Mouse (Mus musculus) heart, embryonic 14.5 days (tissue): ENCODE results near the gene Btrc. TPM values are rescaled to one million over a fixed set of nuclear protein-coding genes. Genes with fewer than 3 reads are reported as not detected.

Experiments
- ATAC-seq: fragments of 200-750 bp; cut with Nextera tagmentation; 2 replicates; pipeline ENCODE4 v1.8.0; 2017; ENCODE audit warnings: low read depth, moderate TSS enrichment; ENCODE audit not compliant: insufficient number of reproducible peaks, insufficient read depth, low FRiP score
- H3K27ac ChIP-seq, 2 experiments: fragments of 200-500 bp in 1 of 2; fragments of 300-500 bp in 1 of 2; sonication (generic) in 1 of 2; replicated peaks in 1 of 2; 2 replicates each; pipeline ENCODE4 v1.5.1; 2012 to 2014; ENCODE audit warnings: low read depth in 2 of 2, low read length in 2 of 2, control low read depth in 1 of 2, mild to moderate bottlenecking in 1 of 2, mixed read lengths in 1 of 2; ENCODE audit not compliant: control insufficient read depth in 1 of 2, insufficient read depth in 1 of 2
- H3K27me3 ChIP-seq: fragments of 300-500 bp; sonication (generic); 2 replicates; pipeline ENCODE4 v1.6.1; 2014; ENCODE audit warnings: mild to moderate bottlenecking, low read length, control low read depth; ENCODE audit not compliant: control insufficient read depth, insufficient read depth
- H3K36me3 ChIP-seq: fragments of 300-500 bp; sonication (generic); 2 replicates; pipeline ENCODE4 v1.6.1; 2014; ENCODE audit warnings: mild to moderate bottlenecking, control low read depth, low read length, mixed read lengths; ENCODE audit not compliant: control insufficient read depth, insufficient read depth
- H3K4me1 ChIP-seq, 2 experiments: fragments of 200-500 bp in 1 of 2; fragments of 300-500 bp in 1 of 2; sonication (generic) in 1 of 2; 2 replicates each; pipeline ENCODE4 v1.6.1; 2012 to 2014; ENCODE audit warnings: low read length in 2 of 2, control low read depth in 1 of 2, mixed read lengths in 1 of 2; ENCODE audit not compliant: control insufficient read depth in 2 of 2, insufficient read depth in 2 of 2
- H3K4me2 ChIP-seq: fragments of 300-500 bp; sonication (generic); 2 replicates; pipeline ENCODE4 v1.6.1; 2014; ENCODE audit warnings: mild to moderate bottlenecking, low read length
- H3K4me3 ChIP-seq, 2 experiments: fragments of 200-500 bp in 1 of 2; fragments of 300-500 bp in 1 of 2; sonication (generic) in 1 of 2; 2 replicates each; pipeline ENCODE4 v1.5.1; 2012 to 2014; ENCODE audit warnings: low read length in 2 of 2, mild to moderate bottlenecking in 2 of 2, control low read depth in 1 of 2, low read depth in 1 of 2, moderate library complexity in 1 of 2; ENCODE audit not compliant: control insufficient read depth in 1 of 2, insufficient read depth in 1 of 2
- H3K9ac ChIP-seq: fragments of 300-500 bp; sonication (generic); 2 replicates; pipeline ENCODE4 v1.6.1; 2014; ENCODE audit warnings: mild to moderate bottlenecking, low read length
- H3K9me3 ChIP-seq: fragments of 300-500 bp; sonication (generic); 2 replicates; pipeline ENCODE4 v1.6.1; 2016; ENCODE audit warnings: low read length, control low read depth; ENCODE audit not compliant: control insufficient read depth
- WGBS: fragments of 180-500 bp; shearing (Covaris S2); extraction: QIAGEN DNeasy Blood & Tissue Kit; methylation state at CpG from one replicate; pipeline ENCODE4 v1.1.7; 2014; 5-methylcytosine and 5-hydroxymethylcytosine counted together
- polyA plus RNA-seq: library from polyadenylated mRNA; unstranded; fragments of >200 nt; fragmentation: Nextera tagmentation; extraction: Ambion mirVana; gene quantifications from 2 replicates; pipeline ENCODE4 v1.2.1, GENCODE M21; 2014

Btrc gene
- polyA plus RNA-seq, 1 experiment from 2014 or later = 36.4 TPM

DNA sequence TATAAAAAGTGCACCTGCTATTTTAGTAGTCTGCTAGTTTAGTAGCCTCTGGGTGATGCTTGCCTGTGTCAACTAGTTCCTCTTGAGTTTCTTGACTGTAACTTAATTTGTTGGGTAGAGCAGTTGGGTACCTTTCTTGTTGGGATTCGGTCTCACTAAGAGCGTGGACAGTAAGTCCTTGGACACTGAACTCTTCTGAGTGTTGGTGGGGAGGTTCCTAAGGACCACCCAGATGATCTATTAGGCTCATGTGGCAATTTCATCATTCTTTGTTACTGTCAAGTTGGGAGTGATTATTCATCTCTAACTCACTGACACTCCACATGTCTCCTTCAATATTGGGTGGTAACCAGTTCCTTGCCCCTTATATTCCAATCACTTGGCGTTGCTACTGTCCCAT, 90.9 kb downstream of the Btrc start:
- ATAC-seq = no peak
- H3K4me2 ChIP-seq = no peak overlapping the region
- H3K36me3 ChIP-seq = peaks cover 3% of the 10 kb centered on the region; the same call in 1 of the 2 replicates
- H3K9ac ChIP-seq = no peak overlapping the region
- no peaks in the 10 kb centered on the region; a peak in 1 of 4 replicates for H3K4me1 ChIP-seq
- no peaks in the 10 kb centered on the region for H3K9me3 ChIP-seq
- H3K27ac ChIP-seq = no peak overlapping the region
- 92% methylated on average over 3 of the region's 3 CpGs for WGBS
- H3K4me3 ChIP-seq = no peak overlapping the region
- no peaks in the 10 kb centered on the region for H3K27me3 ChIP-seq

DNA sequence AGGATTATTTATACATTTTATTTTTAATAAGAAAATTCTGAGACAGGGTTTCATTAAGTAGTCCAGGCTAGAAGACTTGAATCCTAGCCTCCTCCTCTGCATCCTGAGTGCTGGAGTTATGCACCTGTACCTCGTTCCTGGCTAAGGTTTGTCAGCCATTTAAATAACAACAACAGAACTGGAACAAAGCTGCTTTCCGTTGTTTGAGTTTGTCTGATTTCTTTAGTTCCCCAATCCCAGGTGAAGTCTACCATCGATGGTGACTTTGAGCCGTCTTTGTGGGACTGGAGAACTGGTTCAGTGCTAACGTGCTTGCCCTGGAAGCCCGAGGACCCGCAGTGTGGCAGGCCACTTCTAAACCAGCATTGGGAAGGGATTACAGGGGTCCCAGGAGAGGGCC, 93.4 kb downstream of the Btrc start:
- Histone ChIP-seq H3K27ac (no peak overlapping the region), H3K27me3 (no peaks in the 10 kb centered on the region), H3K4me1 (no peaks in the 10 kb centered on the region; a peak in 1 of 4 replicates), H3K36me3 (peaks cover 3% of the 10 kb centered on the region; the same call in 1 of the 2 replicates), H3K9me3 (no peaks in the 10 kb centered on the region), H3K4me3 (no peak overlapping the region), H3K4me2 (no peak overlapping the region), H3K9ac (no peak overlapping the region)
- no peak for ATAC-seq
- WGBS = 93% methylated on average over 7 of the region's 7 CpGs

DNA sequence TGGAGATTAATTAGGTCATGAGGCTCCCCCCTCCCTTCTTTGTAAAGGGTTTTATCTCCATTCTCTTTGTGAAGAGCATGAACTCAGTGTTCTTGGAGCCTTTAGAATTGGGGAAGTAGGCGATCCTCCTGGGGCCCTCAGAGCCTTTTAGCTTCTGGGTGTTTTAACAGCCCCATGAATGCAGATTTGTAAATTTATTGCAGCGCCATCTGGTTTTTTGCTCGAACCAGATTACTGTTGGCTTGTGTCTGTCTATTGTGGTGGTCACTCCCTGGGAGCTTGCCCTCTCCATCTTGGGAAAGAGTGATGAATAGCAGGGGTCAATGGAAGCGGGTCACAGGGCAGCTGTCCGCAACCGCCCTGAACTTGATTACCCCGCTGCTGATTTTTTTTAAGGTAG, 95.2 kb downstream of the Btrc start:
- H3K27ac ChIP-seq = no peak overlapping the region
- 74% methylated on average over 7 of the region's 7 CpGs for WGBS
- no peak for ATAC-seq

DNA sequence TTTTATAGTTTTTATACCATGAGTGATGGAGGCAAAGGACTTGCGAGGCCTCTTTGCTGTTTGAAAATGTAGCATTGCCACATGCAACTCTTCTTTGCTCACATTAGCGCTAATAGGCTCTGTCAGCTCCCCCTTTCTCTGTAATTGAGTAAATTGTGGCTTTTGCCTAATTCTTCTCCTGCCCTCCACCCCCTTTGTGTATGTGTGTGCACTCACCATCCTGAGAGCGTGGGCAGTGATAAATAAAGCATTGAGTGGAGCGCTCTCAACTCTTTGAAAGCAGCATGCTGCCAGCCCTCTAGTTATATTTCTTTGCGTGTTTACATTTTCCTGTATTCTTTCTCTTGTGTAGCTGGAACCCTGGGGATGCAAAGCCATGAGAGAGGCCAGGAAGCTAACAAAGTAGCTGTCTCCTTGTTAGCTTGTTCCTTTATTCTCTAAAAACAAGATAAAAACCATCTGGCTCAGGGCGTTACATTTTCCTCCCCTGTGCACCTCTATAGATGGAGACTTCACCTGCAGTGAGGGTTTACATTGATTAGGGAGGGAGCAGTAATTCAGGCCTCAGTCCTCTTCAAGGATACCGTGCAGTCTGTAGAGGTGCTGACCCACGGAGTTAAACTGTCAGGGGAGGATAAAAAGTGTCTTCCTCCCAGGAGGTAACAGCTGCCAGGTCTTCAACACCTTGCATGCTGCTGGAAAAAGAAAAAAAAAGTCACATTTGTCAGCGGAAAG, 96.6 kb downstream of the Btrc start:
- 74% methylated on average over 9 of the region's 9 CpGs for WGBS
- H3K4me3 ChIP-seq = no peak overlapping the region
- H3K9ac ChIP-seq = no peak overlapping the region
- H3K27ac ChIP-seq = no peak overlapping the region
- no peak overlapping the region for H3K4me2 ChIP-seq
- no peak for ATAC-seq
- no peaks in the 10 kb centered on the region for H3K27me3 ChIP-seq
- no peaks in the 10 kb centered on the region for H3K9me3 ChIP-seq
- no peaks in the 10 kb centered on the region; a peak in 1 of 4 replicates for H3K4me1 ChIP-seq
- H3K36me3 ChIP-seq = peaks cover 5% of the 10 kb centered on the region; the same call in 1 of the 2 replicates

More for the DNA sequence above, 95.2 kb downstream of the Btrc start:
- Histone ChIP-seq H3K4me3 (no peak overlapping the region), H3K36me3 (peaks cover 3% of the 10 kb centered on the region; the same call in 1 of the 2 replicates), H3K9ac (no peak overlapping the region), H3K4me1 (no peaks in the 10 kb centered on the region; a peak in 1 of 4 replicates), H3K27me3 (no peaks in the 10 kb centered on the region), H3K9me3 (no peaks in the 10 kb centered on the region), H3K4me2 (no peak overlapping the region)

DNA sequence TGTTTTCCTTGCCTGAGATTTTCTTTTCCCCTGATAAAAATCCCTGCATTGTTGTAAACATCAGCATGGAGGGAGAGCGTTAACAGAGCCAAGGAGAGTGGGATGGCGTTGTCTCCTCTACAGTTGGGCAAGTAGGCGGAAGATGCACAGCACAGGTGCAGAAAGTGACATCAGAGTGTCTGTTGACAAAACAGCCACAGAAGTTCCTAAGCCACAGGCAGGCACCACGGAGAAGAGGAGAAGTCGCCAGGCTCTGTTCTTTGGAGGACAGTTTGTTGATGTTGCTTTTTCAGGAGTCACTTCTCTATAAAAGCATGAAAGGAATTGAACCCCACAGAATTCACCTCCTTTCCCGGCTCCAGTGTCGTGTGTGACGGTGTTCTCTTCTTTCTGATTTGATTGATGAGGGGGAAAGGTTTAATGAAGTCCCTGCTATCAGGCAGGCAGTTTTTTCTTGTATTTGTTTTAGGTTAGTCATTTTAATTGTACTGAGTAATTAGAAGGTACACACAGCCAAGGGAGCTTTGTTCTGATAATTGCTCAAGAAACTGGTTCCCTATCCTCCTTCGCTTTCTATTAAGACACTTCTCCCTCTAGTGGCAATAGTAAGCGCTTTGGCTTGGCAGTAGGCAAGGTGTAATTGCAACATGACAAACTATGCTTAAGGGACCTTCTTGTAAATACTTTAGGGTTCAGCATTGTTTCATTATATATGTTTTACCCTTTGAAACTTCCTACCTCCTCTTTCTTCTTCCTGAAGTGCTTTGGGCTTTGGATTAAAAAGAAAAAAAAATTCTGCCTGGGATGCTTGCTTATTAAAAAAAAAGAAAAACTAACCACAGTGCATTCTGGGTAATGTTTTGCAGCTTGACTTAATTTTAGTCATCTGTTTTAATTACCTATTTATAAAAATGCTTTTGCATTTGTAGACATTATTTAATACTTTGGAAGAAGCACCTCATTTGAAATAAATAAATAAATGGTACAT, 97.5 kb downstream of the Btrc start:
- 79% methylated on average over 10 of the region's 10 CpGs for WGBS
- Histone ChIP-seq H3K9me3 (no peaks in the 10 kb centered on the region), H3K9ac (no peak overlapping the region), H3K27ac (no peak overlapping the region), H3K27me3 (no peaks in the 10 kb centered on the region), H3K4me2 (no peak overlapping the region), H3K36me3 (peaks cover 7% of the 10 kb centered on the region; the same call in 1 of the 2 replicates), H3K4me1 (no peaks in the 10 kb centered on the region; a peak in 1 of 4 replicates), H3K4me3 (no peak overlapping the region)
- ATAC-seq = no peak

DNA sequence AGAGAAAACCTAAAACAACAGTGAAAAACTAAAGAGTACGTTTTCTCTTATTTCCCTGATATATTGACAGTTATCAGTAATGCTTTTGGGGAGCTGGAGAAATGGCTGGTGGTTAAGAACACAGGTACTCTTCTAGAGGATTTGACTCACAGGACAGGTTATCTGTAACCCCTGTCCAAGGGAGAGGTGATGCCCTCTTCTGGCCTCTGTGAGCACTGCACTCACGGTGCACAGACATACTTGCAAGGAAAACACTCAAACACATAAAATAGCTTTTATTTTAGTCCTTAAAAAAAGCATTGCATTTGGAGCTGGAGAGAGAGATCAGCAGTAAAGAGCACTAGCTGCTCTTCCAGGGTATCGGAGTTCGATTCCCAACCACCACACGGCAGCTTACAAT, 106.2 kb downstream of the Btrc start:
- no peak for ATAC-seq
- no peak overlapping the region for H3K4me2 ChIP-seq
- H3K4me1 ChIP-seq = no peaks in the 10 kb centered on the region
- no peak overlapping the region for H3K4me3 ChIP-seq
- 99% methylated on average over 5 of the region's 5 CpGs for WGBS
- no peaks in the 10 kb centered on the region for H3K9me3 ChIP-seq
- no peaks in the 10 kb centered on the region for H3K27me3 ChIP-seq
- no peak overlapping the region for H3K9ac ChIP-seq
- no peak overlapping the region for H3K27ac ChIP-seq
- H3K36me3 ChIP-seq = peaks cover 13% of the 10 kb centered on the region

DNA sequence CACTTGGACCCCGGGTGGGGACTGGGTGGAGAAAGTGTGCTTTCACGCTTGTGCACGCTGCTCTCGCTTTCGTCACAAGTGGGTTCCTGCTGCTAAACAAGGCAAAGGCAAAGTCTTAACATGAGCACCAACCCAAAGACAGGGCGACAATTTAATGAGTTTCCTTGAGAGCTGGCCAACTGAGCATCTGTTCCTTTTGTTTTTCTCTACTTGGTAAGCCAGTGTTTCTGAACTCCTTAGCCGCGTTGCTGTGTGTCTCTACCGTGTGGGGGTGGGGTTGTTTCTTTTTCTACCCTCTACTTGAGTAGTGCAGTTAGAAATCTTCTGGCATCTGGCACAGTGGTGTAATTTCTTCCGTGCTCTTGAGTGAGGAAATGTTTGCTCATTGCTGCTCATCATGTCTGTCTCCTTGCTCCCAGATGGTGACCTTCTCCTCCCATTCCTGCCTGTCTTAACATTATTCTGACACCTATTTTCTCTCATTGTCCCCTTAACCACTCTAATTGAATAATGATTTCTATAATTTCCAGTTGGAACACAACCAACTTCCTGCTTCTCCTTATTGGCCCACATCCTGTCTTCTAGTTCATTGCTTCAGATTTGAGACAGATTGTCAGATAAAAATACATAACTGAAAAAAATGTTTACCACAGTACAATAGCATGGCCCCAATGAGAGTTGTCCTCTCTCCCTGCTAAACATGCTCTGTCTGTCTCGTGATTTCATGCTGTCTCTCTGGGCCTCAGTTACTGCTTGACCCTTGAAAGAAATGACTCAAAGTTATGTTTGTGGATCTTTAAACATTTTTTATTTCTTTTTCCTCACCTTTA, 109.4 kb downstream of the Btrc start:
- 76% methylated on average over 11 of the region's 11 CpGs for WGBS
- no peak overlapping the region for H3K27ac ChIP-seq
- no peak overlapping the region for H3K9ac ChIP-seq
- H3K4me1 ChIP-seq = peaks cover 2 to 13% of the 10 kb centered on the region in 2 experiments; a peak in 3 of 4 replicates
- H3K4me3 ChIP-seq = no peak overlapping the region
- peaks cover 9% of the 10 kb centered on the region for H3K36me3 ChIP-seq
- no peaks in the 10 kb centered on the region for H3K9me3 ChIP-seq
- no peaks in the 10 kb centered on the region for H3K27me3 ChIP-seq
- no peak overlapping the region for H3K4me2 ChIP-seq
- ATAC-seq = no peak
